Mouse (Mus musculus): ENCODE data around the gene Arid5a. TPM values are rescaled to one million over a fixed set of nuclear protein-coding genes. Genes with fewer than 3 reads are reported as not detected.

The Arid5a gene
- polyA plus RNA-seq, 1 experiment = 25.6 TPM

DNA sequence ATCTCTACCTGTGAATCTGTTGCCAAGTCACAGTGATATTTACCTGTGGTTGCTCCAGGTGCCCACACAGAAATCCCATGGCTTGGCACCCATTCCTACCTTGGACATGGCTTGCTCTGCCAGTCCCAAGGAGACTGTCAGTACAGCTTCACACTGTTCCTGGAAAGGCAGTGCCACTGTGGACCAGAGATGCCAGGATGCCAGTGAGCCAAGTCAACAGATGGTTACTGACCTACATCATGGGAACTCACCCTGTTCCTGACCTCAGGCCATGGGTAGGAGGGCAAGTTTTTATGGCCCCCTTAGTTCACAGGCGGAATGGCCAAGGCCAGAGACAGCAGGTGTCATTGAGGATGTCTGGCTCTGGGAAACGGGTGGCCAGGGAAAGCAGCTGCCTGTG, 13.6 kb downstream of the Arid5a start:
- no peaks in the 10 kb centered on the region for H3K79me3 ChIP-seq (ENCODE audit: low read depth)
- no peak for TF ChIP-seq CTCF (IDR thresholded peaks at IDR 0.05; ENCODE audit: control insufficient read depth, insufficient read depth, insufficient read length)
- no peak for TF ChIP-seq MYOD1 (IDR thresholded peaks at IDR 0.05; ENCODE audit: control insufficient read depth, insufficient read length, low read depth)
- TF ChIP-seq CEBPB (IDR thresholded peaks at IDR 0.05; ENCODE audit: low read depth) = no peak
- no peak for TF ChIP-seq USF1 (IDR thresholded peaks at IDR 0.05; ENCODE audit: low read depth)
- no peak for TF ChIP-seq MAX (IDR thresholded peaks at IDR 0.05)
- TF ChIP-seq FOSL1 (IDR thresholded peaks at IDR 0.05; ENCODE audit: insufficient read depth, low read length, poor library complexity, severe bottlenecking) = no peak
- no peak for TF ChIP-seq MYOG (IDR thresholded peaks at IDR 0.05; ENCODE audit: control insufficient read depth, extremely low read depth, insufficient read length)
- H3K4me3 ChIP-seq (ENCODE audit: insufficient read depth, poor library complexity, severe bottlenecking) = no peak overlapping the region
- no peaks in the 10 kb centered on the region for H3K79me2 ChIP-seq (ENCODE audit: control insufficient read depth, insufficient read depth)
- no peaks in the 10 kb centered on the region for H3K27me3 ChIP-seq (ENCODE audit: control insufficient read depth, insufficient read depth, insufficient read length)
- H3K36me3 ChIP-seq (ENCODE audit: control insufficient read depth, insufficient read depth) = peaks cover 45% of the 10 kb centered on the region
- H3ac ChIP-seq (ENCODE audit: control insufficient read depth, insufficient read length, low read depth) = no peak overlapping the region

GRCm38 (mm10) chr1:36321829-36322573, 14.5 kb downstream of the Arid5a start:
- Histone ChIP-seq H3K79me3 (ENCODE audit: low read depth) (no peaks in the 10 kb centered on the region), H3K79me2 (ENCODE audit: control insufficient read depth, insufficient read depth) (no peaks in the 10 kb centered on the region), H3ac (ENCODE audit: control insufficient read depth, insufficient read length, low read depth) (no peak overlapping the region), H3K4me3 (ENCODE audit: insufficient read depth, poor library complexity, severe bottlenecking) (no peak overlapping the region), H3K27me3 (ENCODE audit: control insufficient read depth, insufficient read depth, insufficient read length) (no peaks in the 10 kb centered on the region), H3K36me3 (ENCODE audit: control insufficient read depth, insufficient read depth) (peaks cover 40% of the 10 kb centered on the region)
- TF ChIP-seq MAX (IDR thresholded peaks at IDR 0.05) (no peak), FOSL1 (IDR thresholded peaks at IDR 0.05; ENCODE audit: insufficient read depth, low read length, poor library complexity, severe bottlenecking) (no peak), MYOD1 (IDR thresholded peaks at IDR 0.05; ENCODE audit: control insufficient read depth, insufficient read length, low read depth) (no peak), CTCF (IDR thresholded peaks at IDR 0.05; ENCODE audit: control insufficient read depth, insufficient read depth, insufficient read length) (no peak)

- Histone ChIP-seq H3K79me2 (ENCODE audit: control insufficient read depth, insufficient read depth) (no peaks in the 10 kb centered on the region), H3K79me3 (ENCODE audit: low read depth) (no peaks in the 10 kb centered on the region), H3K36me3 (ENCODE audit: control insufficient read depth, insufficient read depth) (peaks cover 36% of the 10 kb centered on the region), H3K4me3 (ENCODE audit: insufficient read depth, poor library complexity, severe bottlenecking) (no peak overlapping the region), H3K27me3 (ENCODE audit: control insufficient read depth, insufficient read depth, insufficient read length) (no peaks in the 10 kb centered on the region), H3ac (ENCODE audit: control insufficient read depth, insufficient read length, low read depth) (no peak overlapping the region)
- TF ChIP-seq MYOG (IDR thresholded peaks at IDR 0.05; ENCODE audit: control insufficient read depth, extremely low read depth, insufficient read length) = no peak
These were observed 15.5 kb downstream of the Arid5a start for GRCm38 (mm10) chr1:36323076-36323475.

- peaks cover 29% of the 10 kb centered on the region for H3K36me3 ChIP-seq (ENCODE audit: control insufficient read depth, insufficient read depth)
- H3K79me3 ChIP-seq (ENCODE audit: low read depth) = no peaks in the 10 kb centered on the region
- H3K27me3 ChIP-seq (ENCODE audit: control insufficient read depth, insufficient read depth, insufficient read length) = no peaks in the 10 kb centered on the region
- no peak overlapping the region for H3ac ChIP-seq (ENCODE audit: control insufficient read depth, insufficient read length, low read depth)
- no peak overlapping the region for H3K4me3 ChIP-seq (ENCODE audit: insufficient read depth, poor library complexity, severe bottlenecking)
- no peak for TF ChIP-seq MYOD1 (IDR thresholded peaks at IDR 0.05; ENCODE audit: control insufficient read depth, insufficient read length, low read depth)
- peak; percentile 38 for TF ChIP-seq CTCF (IDR thresholded peaks at IDR 0.05; ENCODE audit: control insufficient read depth, insufficient read depth, insufficient read length)
- no peaks in the 10 kb centered on the region for H3K79me2 ChIP-seq (ENCODE audit: control insufficient read depth, insufficient read depth)
These were observed 16.4 kb downstream of the Arid5a start for GRCm38 (mm10) chr1:36323746-36324448.

- H3K79me2 ChIP-seq (ENCODE audit: control insufficient read depth, insufficient read depth) = no peaks in the 10 kb centered on the region
- TF ChIP-seq CEBPB (IDR thresholded peaks at IDR 0.05; ENCODE audit: low read depth) (peak; percentile 89), MAX (IDR thresholded peaks at IDR 0.05) (peak; percentile 28), MYOG (IDR thresholded peaks at IDR 0.05; ENCODE audit: control insufficient read depth, extremely low read depth, insufficient read length) (no peak), USF1 (IDR thresholded peaks at IDR 0.05; ENCODE audit: low read depth) (no peak), FOSL1 (IDR thresholded peaks at IDR 0.05; ENCODE audit: insufficient read depth, low read length, poor library complexity, severe bottlenecking) (peak; percentile 49), MYOD1 (IDR thresholded peaks at IDR 0.05; ENCODE audit: control insufficient read depth, insufficient read length, low read depth) (peak; percentile 79)
- peaks cover 11% of the 10 kb centered on the region for H3K36me3 ChIP-seq (ENCODE audit: control insufficient read depth, insufficient read depth)
- H3K79me3 ChIP-seq (ENCODE audit: low read depth) = no peaks in the 10 kb centered on the region
- no peak overlapping the region for H3ac ChIP-seq (ENCODE audit: control insufficient read depth, insufficient read length, low read depth)
- no peak overlapping the region for H3K4me3 ChIP-seq (ENCODE audit: insufficient read depth, poor library complexity, severe bottlenecking)
- H3K27me3 ChIP-seq (ENCODE audit: control insufficient read depth, insufficient read depth, insufficient read length) = no peaks in the 10 kb centered on the region
These were observed 18.4 kb downstream of the Arid5a start for GRCm38 (mm10) chr1:36325900-36326321.

- TF ChIP-seq CEBPB (IDR thresholded peaks at IDR 0.05; ENCODE audit: low read depth) = no peak
- TF ChIP-seq MAX (IDR thresholded peaks at IDR 0.05) = no peak
- TF ChIP-seq MYOG (IDR thresholded peaks at IDR 0.05; ENCODE audit: control insufficient read depth, extremely low read depth, insufficient read length) = no peak
- no peak for TF ChIP-seq CTCF (IDR thresholded peaks at IDR 0.05; ENCODE audit: control insufficient read depth, insufficient read depth, insufficient read length)
- no peak for TF ChIP-seq MYOD1 (IDR thresholded peaks at IDR 0.05; ENCODE audit: control insufficient read depth, insufficient read length, low read depth)
- TF ChIP-seq USF1 (IDR thresholded peaks at IDR 0.05; ENCODE audit: low read depth) = no peak
- TF ChIP-seq FOSL1 (IDR thresholded peaks at IDR 0.05; ENCODE audit: insufficient read depth, low read length, poor library complexity, severe bottlenecking) = no peak
- Histone ChIP-seq H3K79me2 (ENCODE audit: control insufficient read depth, insufficient read depth) (no peaks in the 10 kb centered on the region), H3K4me3 (ENCODE audit: insufficient read depth, poor library complexity, severe bottlenecking) (no peak overlapping the region), H3K79me3 (ENCODE audit: low read depth) (no peaks in the 10 kb centered on the region), H3K27me3 (ENCODE audit: control insufficient read depth, insufficient read depth, insufficient read length) (no peaks in the 10 kb centered on the region), H3K36me3 (ENCODE audit: control insufficient read depth, insufficient read depth) (peaks cover 7% of the 10 kb centered on the region), H3ac (ENCODE audit: control insufficient read depth, insufficient read length, low read depth) (no peak overlapping the region)
These were observed 19.3 kb downstream of the Arid5a start for GRCm38 (mm10) chr1:36326815-36327214.
